Mouse (Mus musculus): ENCODE data around the gene Slco3a1. TPM values are rescaled to one million over a fixed set of nuclear protein-coding genes. Genes with fewer than 3 reads are reported as not detected.

Gene Slco3a1
- polyA plus RNA-seq, 1 experiment from 2014 or later, result 8.1 TPM

DNA sequence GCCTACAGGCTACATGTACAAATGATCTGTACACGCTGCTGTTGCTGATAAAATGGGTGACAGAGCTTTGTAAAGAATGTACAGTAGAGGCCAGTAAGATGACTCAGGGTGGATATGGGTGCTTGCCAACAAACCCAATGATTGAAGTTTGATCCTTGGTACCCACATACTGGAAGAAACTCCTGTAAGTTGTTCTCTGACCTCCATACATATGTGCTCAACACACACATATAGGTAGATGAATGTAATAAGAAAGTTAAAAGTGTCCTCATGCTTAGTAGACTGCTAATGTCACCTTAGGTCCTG lies 284.5 kb downstream of the Slco3a1 start:
- Histone ChIP-seq H3K27ac (no peak overlapping the region), H3K9me3 (no peaks in the 10 kb centered on the region), H3K9ac (no peak overlapping the region), H3K27me3 (replicated peaks) (no peaks in the 10 kb centered on the region), H3K4me2 (replicated peaks) (no peak overlapping the region), H3K36me3 (no peaks in the 10 kb centered on the region), H3K4me3 (replicated peaks) (no peak overlapping the region), H3K4me1 (replicated peaks) (no peaks in the 10 kb centered on the region)
- 69% methylated on average over 1 of the region's 1 CpGs for WGBS
- no peak for ATAC-seq

DNA sequence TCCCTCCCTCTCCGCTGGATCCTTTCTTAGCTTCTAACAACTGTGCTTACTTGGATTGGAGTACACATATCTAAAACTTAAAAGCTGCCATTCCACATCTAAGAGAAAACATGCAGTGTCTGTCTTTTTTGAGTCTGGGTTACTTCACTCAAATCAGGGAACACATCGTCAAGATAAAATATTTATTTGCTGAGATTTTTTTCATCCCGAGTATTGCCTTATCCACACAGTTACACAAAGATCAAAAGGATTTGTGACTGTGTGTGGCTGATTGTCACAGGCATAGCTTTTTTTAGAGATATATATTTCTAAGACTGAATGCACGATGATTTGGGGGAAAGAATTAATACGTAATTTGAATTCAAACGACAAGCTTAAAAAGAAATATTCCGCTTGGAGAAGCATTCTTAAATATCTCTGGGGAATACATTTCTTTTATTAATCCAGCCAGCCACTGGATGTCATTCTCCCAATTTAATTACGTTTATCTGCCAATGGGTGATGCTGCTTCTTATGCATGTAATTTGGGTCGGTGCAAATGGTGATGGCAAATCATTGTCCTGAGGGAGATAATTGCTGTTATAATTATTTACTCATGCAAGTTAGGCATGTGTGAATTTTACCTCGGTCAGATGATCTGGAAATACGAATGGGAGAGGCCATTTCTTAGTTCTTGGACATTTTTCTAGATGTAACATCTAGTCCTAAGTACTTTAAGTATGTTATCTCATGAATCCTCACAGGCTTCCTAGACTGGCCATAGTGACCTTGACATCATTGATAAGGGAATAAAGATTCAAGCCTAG lies 285.1 kb downstream of the Slco3a1 start:
- ATAC-seq, result no peak
- Histone ChIP-seq H3K9ac (no peak overlapping the region), H3K4me2 (replicated peaks) (no peak overlapping the region), H3K27ac (no peak overlapping the region), H3K9me3 (no peaks in the 10 kb centered on the region), H3K4me1 (replicated peaks) (no peaks in the 10 kb centered on the region), H3K36me3 (no peaks in the 10 kb centered on the region), H3K27me3 (replicated peaks) (no peaks in the 10 kb centered on the region), H3K4me3 (replicated peaks) (no peak overlapping the region)
- WGBS, result 86% methylated on average over 11 of the region's 11 CpGs

DNA sequence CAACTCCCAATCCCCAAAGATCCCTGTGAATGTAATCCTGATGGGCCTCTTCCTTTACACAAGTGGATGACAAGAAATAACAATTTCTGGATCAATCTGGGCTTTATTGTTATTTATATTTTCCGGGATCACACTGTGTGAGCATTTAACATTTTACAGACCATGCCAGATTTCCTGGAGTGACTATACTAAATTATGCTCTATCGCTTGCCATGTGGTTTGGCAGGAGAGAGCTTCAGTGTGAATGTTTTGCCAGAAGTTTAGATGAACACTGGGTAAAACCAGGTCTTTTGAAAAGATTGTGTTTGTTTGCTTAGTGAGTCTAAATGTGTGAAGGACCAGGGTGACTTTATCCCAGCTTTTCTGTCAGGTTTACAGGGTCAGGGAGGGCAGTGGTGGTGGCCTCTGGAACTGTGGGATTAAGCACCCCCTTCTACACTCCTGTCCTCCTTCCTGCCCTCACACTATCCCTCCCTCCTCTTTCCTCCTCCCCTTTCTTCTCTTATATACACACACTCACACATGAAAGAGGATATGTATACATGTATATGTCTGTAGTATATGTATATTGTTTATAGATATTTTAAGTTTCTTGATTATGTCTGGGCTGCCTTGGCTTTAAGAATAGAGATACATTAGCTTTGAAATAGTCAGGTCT lies 287.9 kb downstream of the Slco3a1 start:
- Histone ChIP-seq H3K4me1 (replicated peaks) (no peaks in the 10 kb centered on the region), H3K36me3 (no peaks in the 10 kb centered on the region), H3K9me3 (no peaks in the 10 kb centered on the region), H3K9ac (no peak overlapping the region), H3K27me3 (replicated peaks) (no peaks in the 10 kb centered on the region), H3K4me3 (replicated peaks) (no peak overlapping the region), H3K4me2 (replicated peaks) (no peak overlapping the region), H3K27ac (no peak overlapping the region)
- no peak for ATAC-seq
- WGBS, result 69% methylated on average over 2 of the region's 2 CpGs

DNA sequence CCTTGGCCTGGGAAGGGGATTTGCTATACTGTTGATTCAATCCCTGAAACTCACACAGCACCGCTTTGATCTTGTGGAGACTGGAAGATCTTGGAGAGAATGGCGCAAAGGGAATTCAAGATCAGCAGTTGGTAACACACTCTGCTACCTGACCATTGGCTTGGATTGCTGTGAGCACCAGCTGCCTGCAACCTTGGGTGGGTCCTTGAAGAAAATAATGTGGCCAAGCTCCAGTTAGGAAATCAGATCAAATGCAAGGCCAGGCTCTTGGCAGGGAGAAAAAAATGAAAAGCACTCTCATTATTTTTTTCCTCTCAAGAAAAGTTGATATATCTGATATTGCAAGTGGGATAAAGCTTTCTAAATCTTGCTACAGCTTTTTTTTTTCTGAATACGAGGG lies 298.3 kb downstream of the Slco3a1 start:
- no peak for ATAC-seq
- WGBS, result 78% methylated on average over 3 of the region's 3 CpGs

DNA sequence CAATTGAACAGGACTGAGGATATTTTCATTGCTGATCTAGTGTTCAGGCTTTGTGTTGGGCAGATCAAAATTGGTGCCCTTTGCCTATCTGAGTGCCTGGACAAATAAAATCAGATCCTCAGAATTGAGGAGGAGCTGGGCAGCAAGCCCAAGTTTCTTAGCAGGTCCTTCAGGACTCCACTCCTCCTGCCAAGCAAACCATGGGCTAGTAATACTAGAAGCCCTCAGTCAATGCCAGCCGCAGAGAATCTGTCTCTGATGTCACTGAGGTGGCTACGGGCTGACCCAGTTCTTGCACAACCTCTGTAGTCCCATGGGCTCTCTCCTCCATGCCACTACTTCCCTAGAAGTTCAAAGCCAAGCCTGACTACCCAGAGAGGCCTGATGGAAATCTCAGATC lies 302.5 kb downstream of the Slco3a1 start:
- Histone ChIP-seq H3K27me3 (replicated peaks) (no peaks in the 10 kb centered on the region), H3K9ac (no peak overlapping the region), H3K9me3 (no peaks in the 10 kb centered on the region), H3K36me3 (no peaks in the 10 kb centered on the region), H3K27ac (no peak overlapping the region), H3K4me1 (replicated peaks) (no peaks in the 10 kb centered on the region), H3K4me3 (replicated peaks) (no peak overlapping the region), H3K4me2 (replicated peaks) (no peak overlapping the region)
- no peak for ATAC-seq
- WGBS, result 88% methylated on average over 2 of the region's 2 CpGs

More for the DNA sequence above, 298.3 kb downstream of the Slco3a1 start:
- Histone ChIP-seq H3K9ac (no peak overlapping the region), H3K4me1 (replicated peaks) (no peaks in the 10 kb centered on the region), H3K36me3 (no peaks in the 10 kb centered on the region), H3K27me3 (replicated peaks) (no peaks in the 10 kb centered on the region), H3K9me3 (no peaks in the 10 kb centered on the region), H3K4me2 (replicated peaks) (no peak overlapping the region), H3K4me3 (replicated peaks) (no peak overlapping the region), H3K27ac (no peak overlapping the region)

DNA sequence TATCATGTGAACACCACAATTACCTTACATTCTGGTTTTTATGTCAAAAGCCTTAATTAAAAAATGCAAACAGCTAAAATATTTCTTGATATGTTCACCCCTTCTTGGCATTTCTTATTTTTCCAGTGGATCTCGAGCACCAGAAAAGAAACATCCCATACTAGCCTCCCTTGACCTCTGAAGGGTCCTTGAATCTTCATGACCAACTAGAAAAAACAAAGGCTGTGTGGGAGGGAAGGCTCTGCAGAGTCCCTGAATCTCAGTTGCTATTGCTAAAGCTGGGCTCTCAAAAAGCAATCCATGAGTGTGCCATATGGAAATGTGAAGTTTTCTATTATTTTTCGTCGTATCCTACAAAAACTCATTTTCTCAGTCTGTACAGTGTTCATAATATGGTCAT lies 313.3 kb downstream of the Slco3a1 start:
- 78% methylated on average over 3 of the region's 3 CpGs for WGBS
- Histone ChIP-seq H3K27me3 (replicated peaks) (no peaks in the 10 kb centered on the region), H3K4me1 (replicated peaks) (no peaks in the 10 kb centered on the region), H3K9me3 (no peaks in the 10 kb centered on the region), H3K9ac (no peak overlapping the region), H3K4me3 (replicated peaks) (no peak overlapping the region), H3K36me3 (no peaks in the 10 kb centered on the region), H3K27ac (no peak overlapping the region), H3K4me2 (replicated peaks) (no peak overlapping the region)
- ATAC-seq, result no peak

DNA sequence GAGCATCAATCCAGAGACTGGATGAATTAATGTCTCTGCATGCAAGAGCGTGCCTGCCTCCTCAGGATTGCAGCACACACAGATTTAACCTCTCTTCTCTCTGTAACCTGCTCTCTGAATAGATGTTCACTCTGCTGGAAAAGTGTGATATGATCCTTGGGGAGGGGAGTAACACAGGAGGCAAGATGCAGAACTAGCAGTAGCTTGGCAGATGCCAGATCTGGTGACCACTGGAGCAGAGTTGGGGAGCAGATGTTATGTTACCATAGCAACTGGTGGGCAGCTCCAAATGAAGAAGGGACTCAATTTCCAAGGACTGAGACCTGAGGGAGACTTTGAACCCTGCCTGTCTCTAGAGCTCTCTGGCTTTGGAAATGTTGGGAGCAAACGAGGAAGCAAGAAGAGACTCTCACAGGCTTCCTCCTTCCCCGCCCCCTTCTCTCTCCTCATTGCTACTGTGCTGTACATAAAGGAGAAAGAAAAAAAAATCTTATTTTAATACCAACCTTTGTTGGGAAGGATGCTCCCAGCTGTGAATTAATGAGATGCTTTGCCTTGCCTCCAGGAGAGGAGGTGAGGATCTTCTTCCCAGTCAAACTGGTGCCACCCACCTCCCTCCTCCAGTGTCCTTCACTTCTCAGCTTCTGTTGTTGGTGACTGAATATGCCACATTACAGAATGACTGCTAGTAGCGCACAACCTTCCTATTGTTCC lies 314.0 kb downstream of the Slco3a1 start:
- Histone ChIP-seq H3K9ac (no peak overlapping the region), H3K4me1 (replicated peaks) (no peaks in the 10 kb centered on the region), H3K36me3 (no peaks in the 10 kb centered on the region), H3K27ac (no peak overlapping the region), H3K4me3 (replicated peaks) (no peak overlapping the region), H3K9me3 (no peaks in the 10 kb centered on the region), H3K27me3 (replicated peaks) (no peaks in the 10 kb centered on the region), H3K4me2 (replicated peaks) (no peak overlapping the region)
- WGBS, result 63% methylated on average over 4 of the region's 4 CpGs
- no peak for ATAC-seq
